Mouse (Mus musculus) cortical plate, adult 2 months (tissue): Measurements from ENCODE around the gene Jarid2. TPM values are rescaled to one million over a fixed set of nuclear protein-coding genes. Genes with fewer than 3 reads are reported as not detected.
"Not testable (repeated sequence)": the region's sequence is repeated elsewhere in the genome, so short reads cannot be mapped to it uniquely, and the experiment has no call there.

ENCODE experiments used
- H3K27ac ChIP-seq: fragments of 200-500 bp; 2 replicates; pipeline ENCODE4 v1.5.1; 2012; ENCODE audit warnings: low read length, control low read depth, inconsistent platforms; ENCODE audit not compliant: insufficient read depth
- H3K4me1 ChIP-seq: fragments of 200-500 bp; 2 replicates; pipeline ENCODE4 v1.6.1; 2011; ENCODE audit warnings: low read length; ENCODE audit not compliant: control insufficient read depth, insufficient read depth
- H3K4me3 ChIP-seq: fragments of 200-500 bp; 2 replicates; pipeline ENCODE4 v1.5.1; 2011; ENCODE audit warnings: mild to moderate bottlenecking, low read length, control low read depth; ENCODE audit not compliant: insufficient read depth
- CTCF ChIP-seq: fragments of 200-500 bp; IDR thresholded peaks from 2 replicates; pipeline ENCODE4 v1.5.1; 2011; ENCODE audit warnings: mild to moderate bottlenecking, control low read depth, low read length; ENCODE audit not compliant: insufficient read depth; ENCODE audit errors: extremely low read depth
- POLR2A ChIP-seq: fragments of 200-500 bp; IDR thresholded peaks from 2 replicates; pipeline ENCODE4 v1.6.1; 2011; ENCODE audit warnings: mild to moderate bottlenecking, low read length, control low read depth; ENCODE audit not compliant: insufficient read depth; ENCODE audit errors: extremely low read depth
- polyA plus RNA-seq: library from polyadenylated mRNA; depleted of rRNA; stranded (reverse); fragments of >200 nt; gene quantifications from 2 replicates; pipeline ENCODE4 v1.2.3, GENCODE M21; 2012

Gene Jarid2
- polyA plus RNA-seq, 1 experiment = 18.2 TPM

DNA sequence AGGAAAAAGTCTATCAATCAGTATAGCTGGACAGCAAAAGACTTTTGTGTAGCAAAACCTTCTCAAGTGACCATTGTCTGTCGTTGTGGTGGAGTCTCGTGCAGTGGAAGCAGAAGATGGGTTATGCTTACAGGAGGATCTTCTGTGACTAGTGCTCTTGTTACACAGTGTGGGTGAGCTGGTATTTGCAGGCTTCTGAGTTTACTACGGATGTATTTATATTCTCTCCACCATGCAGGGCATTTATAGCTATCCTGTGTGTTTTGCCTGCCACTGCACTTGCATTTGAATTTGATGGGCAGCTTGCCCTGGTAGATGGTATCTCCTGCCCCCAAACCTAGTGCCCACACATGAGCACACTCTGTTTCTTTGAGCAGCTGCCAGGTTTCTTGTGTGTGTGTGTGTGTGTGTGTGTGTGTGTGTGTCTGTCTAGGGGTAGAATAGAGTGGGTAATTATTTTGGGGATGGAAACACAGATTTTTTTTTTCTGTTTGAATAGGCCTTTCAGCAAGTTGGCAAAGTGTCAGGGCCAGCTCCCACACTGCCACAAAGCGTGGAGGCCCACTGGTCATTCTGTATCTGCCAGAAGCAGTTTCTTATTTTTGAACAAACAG is 138.9 kb downstream of the Jarid2 start:
- no peak overlapping the region for H3K27ac ChIP-seq
- TF ChIP-seq POLR2A (no peak), CTCF (no peak)
- H3K4me1 ChIP-seq = peaks cover 7% of the 10 kb centered on the region
- H3K4me3 ChIP-seq = no peak overlapping the region

- H3K4me3 ChIP-seq, H3K4me1 ChIP-seq, H3K27ac ChIP-seq: not testable (repeated sequence)
Measured at GRCm38 (mm10) chr13:44869418-44870119, 140.3 kb downstream of the Jarid2 start.

GRCm38 (mm10) chr13:44876799-44877198 is 147.5 kb downstream of the Jarid2 start:
- Histone ChIP-seq H3K4me3 (no peak overlapping the region), H3K27ac (no peak overlapping the region), H3K4me1 (peaks cover 8% of the 10 kb centered on the region)
- TF ChIP-seq CTCF (no peak), POLR2A (no peak)

- no peak for TF ChIP-seq CTCF
- no peak for TF ChIP-seq POLR2A
- Histone ChIP-seq H3K4me3 (no peak overlapping the region), H3K27ac (no peak overlapping the region), H3K4me1 (peaks cover 8% of the 10 kb centered on the region)
Measured at GRCm38 (mm10) chr13:44881001-44881400, 151.7 kb downstream of the Jarid2 start.

GRCm38 (mm10) chr13:44886221-44886620 is 156.9 kb downstream of the Jarid2 start:
- H3K27ac ChIP-seq = no peak overlapping the region
- H3K4me1 ChIP-seq = peaks cover 1% of the 10 kb centered on the region; the same call in 1 of the 2 replicates
- TF ChIP-seq POLR2A (no peak), CTCF (no peak)
- no peak overlapping the region for H3K4me3 ChIP-seq

GRCm38 (mm10) chr13:44890612-44891011 is 161.3 kb downstream of the Jarid2 start:
- no peak for TF ChIP-seq POLR2A
- no peak for TF ChIP-seq CTCF
- no peaks in the 10 kb centered on the region for H3K4me1 ChIP-seq
- H3K27ac ChIP-seq = no peak overlapping the region
- no peak overlapping the region for H3K4me3 ChIP-seq

GRCm38 (mm10) chr13:44891813-44892730 is 162.8 kb downstream of the Jarid2 start:
- no peaks in the 10 kb centered on the region for H3K4me1 ChIP-seq
- H3K27ac ChIP-seq = no peak overlapping the region
- TF ChIP-seq POLR2A (no peak), CTCF (no peak)
- no peak overlapping the region for H3K4me3 ChIP-seq

GRCm38 (mm10) chr13:44896211-44896610 is 166.9 kb downstream of the Jarid2 start:
- Histone ChIP-seq H3K27ac (no peak overlapping the region), H3K4me3 (no peak overlapping the region), H3K4me1 (no peaks in the 10 kb centered on the region)
- TF ChIP-seq CTCF (no peak), POLR2A (no peak)

GRCm38 (mm10) chr13:44902299-44902698 is 173.0 kb downstream of the Jarid2 start:
- no peak for TF ChIP-seq CTCF
- no peak for TF ChIP-seq POLR2A
- H3K4me3 ChIP-seq = no peak overlapping the region
- H3K27ac ChIP-seq = no peak overlapping the region
- peaks cover 1% of the 10 kb centered on the region; the same call in 1 of the 2 replicates for H3K4me1 ChIP-seq

DNA sequence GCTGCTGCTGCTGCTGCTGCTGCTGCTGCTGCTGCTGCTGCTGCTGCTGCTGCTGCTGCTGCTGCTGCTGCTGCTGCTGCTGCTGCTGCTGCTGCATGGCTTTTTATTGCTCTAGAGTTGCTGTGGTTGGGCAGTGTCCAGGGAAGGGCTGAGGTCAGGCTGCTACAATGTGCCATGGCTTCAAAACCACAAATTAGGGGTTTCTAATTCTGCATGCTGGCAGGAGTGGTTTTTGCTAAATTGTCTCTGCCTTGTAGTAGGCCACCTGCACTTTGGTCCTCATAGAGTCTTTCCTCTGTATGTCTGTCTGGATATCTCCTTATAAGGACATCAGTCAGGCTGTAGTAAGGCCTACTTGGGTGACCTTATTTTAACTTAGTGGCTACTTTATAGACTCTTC is 174.1 kb downstream of the Jarid2 start:
- Histone ChIP-seq H3K27ac (no peak overlapping the region), H3K4me3 (no peak overlapping the region), H3K4me1 (peaks cover 1% of the 10 kb centered on the region; the same call in 1 of the 2 replicates)
- TF ChIP-seq POLR2A (no peak), CTCF (no peak)
